ENCODE assay signal across 13 mouse cellular contexts in the genomic region with DNA sequence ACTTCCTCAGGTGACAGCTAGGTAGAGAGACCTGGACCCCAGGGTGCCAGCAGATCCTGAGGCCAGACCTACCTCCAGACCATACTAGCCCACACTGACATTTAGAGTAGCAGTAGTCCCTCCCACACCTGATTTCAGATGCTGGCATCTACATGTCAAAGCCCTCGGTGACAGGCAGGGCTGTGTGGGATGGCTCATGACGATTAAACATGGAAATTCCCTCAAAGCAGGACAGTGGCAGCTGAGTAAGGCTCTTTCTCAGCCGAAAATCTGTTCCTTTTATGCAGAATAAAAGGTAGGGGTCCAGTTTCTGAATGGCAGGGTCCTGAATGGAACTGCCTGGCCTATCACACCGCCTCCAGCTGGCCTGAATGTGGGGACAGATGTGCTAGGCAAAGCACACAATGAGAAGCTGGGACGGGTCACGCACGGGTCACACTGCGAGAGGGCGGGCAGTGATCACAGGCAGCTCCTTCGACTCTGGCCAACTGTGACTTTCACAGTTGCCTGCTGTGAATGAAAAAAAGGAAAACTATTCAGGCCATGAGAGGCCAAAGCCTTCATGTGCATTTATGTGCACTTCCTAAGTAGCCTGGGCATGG. TPM values are rescaled to one million over a fixed set of nuclear protein-coding genes. Genes with fewer than 3 reads are reported as not detected.
A peak's percentile ranks its signal among the peaks of the same experiment; 100 is the strongest.
DNase-seq lines count a peak whose midpoint lies in the region; ATAC-seq lines count a peak whose summit lies in the region.
"Had no signal": no experiment of that assay in that cellular context is flagged by ENCODE, and none has a peak within 500 bp of the region (broad histone marks: within the 10 kb centered on the region; RNA-seq: fewer than 3 reads in every experiment).

No protein-coding gene starts in this region.

- no peak overlapping the region for H3K9ac ChIP-seq in liver, embryonic 11.5 days (ENCODE audit: low read depth, low read length)
- H3K9ac ChIP-seq: hindbrain, embryonic 15.5 days; liver, embryonic 14.5 days had no signal

- no peaks in the 10 kb centered on the region for H3K27me3 ChIP-seq in liver, embryonic 11.5 days (replicated peaks; ENCODE audit: control insufficient read depth, insufficient read depth, low read length)
- H3K27me3 ChIP-seq: hindbrain, embryonic 15.5 days had no signal

- WGBS in liver, embryonic 11.5 days = 48% methylated on average over 10 of the region's 10 CpGs

- DNase-seq in liver, embryonic 11.5 days (ENCODE audit: low spot score) = no peak
- DNase-seq in liver = no peak
- DNase-seq in gastrocnemius, postnatal 25 days = peak; percentile 38
- DNase-seq in kidney, postnatal 4 days = peak; percentile 64 to 77
- peak; percentile 24 for DNase-seq in skeletal muscle tissue, adult 2 months (ENCODE audit: low read depth, low spot score)
- DNase-seq in cerebellum, postnatal 14 days = no peak
- no peak for DNase-seq in cerebellum, adult 9-11 months
- DNase-seq: cerebellum, adult 11 months; thymus, postnatal 14 days had no signal

- ATAC-seq in liver, embryonic 11.5 days (replicated peaks; ENCODE audit: low FRiP score) = peak; percentile 54; the same call in 1 of the 2 replicates
- ATAC-seq in erythroid progenitor cell, adult 5-6 weeks (replicated peaks; ENCODE audit: low FRiP score, poor library complexity, severe bottlenecking) = no peak

- H3K9me3 ChIP-seq in liver, embryonic 11.5 days (ENCODE audit: control insufficient read depth, low read length) = no peaks in the 10 kb centered on the region
- H3K9me3 ChIP-seq: hindbrain, embryonic 15.5 days had no signal

- H3K4me3 ChIP-seq in liver, embryonic 11.5 days (ENCODE audit: low read depth, low read length) = no peak overlapping the region
- H3K4me3 ChIP-seq: hindbrain, embryonic 15.5 days had no signal

- no peak overlapping the region for H3K27ac ChIP-seq in liver, embryonic 11.5 days (ENCODE audit: low read depth, low read length)
- H3K27ac ChIP-seq: hindbrain, embryonic 15.5 days; liver, embryonic 14.5 days had no signal

- no peaks in the 10 kb centered on the region for H3K36me3 ChIP-seq in liver, embryonic 11.5 days (ENCODE audit: control insufficient read depth, insufficient read depth, low read length)
- H3K36me3 ChIP-seq: G1E; hindbrain, embryonic 15.5 days had no signal

- peaks cover 8% of the 10 kb centered on the region; the same call in 1 of the 2 replicates for H3K4me1 ChIP-seq in liver, embryonic 11.5 days (replicated peaks; ENCODE audit: control insufficient read depth, insufficient read depth, low read length)

- no peak overlapping the region for H3K4me2 ChIP-seq in liver, embryonic 11.5 days
- H3K4me2 ChIP-seq: hindbrain, embryonic 15.5 days had no signal

RNA-seq across cellular contexts. Expression of a gene that starts 29.2 kb away (rescaled TPM):
- 6.8 and 8.1 TPM in 2 replicates for polyA plus RNA-seq in liver, embryonic 11.5 days (2014; fragmentation: Nextera tagmentation; extraction: Ambion mirVana)
- 1 to 10 TPM; 2.9 to 4.1 TPM for total RNA-seq in gastrocnemius, postnatal 25 days (2021)
- total RNA-seq in erythroid progenitor cell, adult 5-6 weeks (2015; ENCODE audit: low replicate concordance) = 3.4 TPM in 1 of 2 replicates, not detected in the other
- total RNA-seq in erythroid progenitor cell, adult 5-6 weeks (2017; ENCODE audit: low replicate concordance) = not detected in 2 replicates
- total RNA-seq: G1E had no signal
- polyA plus RNA-seq: G1E had no signal

Comparison
In these comparisons a context has a peak if more than half of its experiments do, and no peak if none do; other contexts are left out.
1. DNase-seq: peak in gastrocnemius, postnatal 25 days (single experiment), kidney, postnatal 4 days (2 of 2) and skeletal muscle tissue, adult 2 months (single experiment); none in liver, embryonic 11.5 days (single experiment), liver (single experiment), cerebellum, postnatal 14 days (0 of 2) and cerebellum, adult 9-11 months (single experiment).